Mouse (Mus musculus): ENCODE measurements at regions not wholly inside any gene's neighbourhood (a gene's known extent, or its start where the extent isn't known, plus 50 kb on each side); places are given as distances from the start of the nearest gene placed in this dataset.

DNA sequence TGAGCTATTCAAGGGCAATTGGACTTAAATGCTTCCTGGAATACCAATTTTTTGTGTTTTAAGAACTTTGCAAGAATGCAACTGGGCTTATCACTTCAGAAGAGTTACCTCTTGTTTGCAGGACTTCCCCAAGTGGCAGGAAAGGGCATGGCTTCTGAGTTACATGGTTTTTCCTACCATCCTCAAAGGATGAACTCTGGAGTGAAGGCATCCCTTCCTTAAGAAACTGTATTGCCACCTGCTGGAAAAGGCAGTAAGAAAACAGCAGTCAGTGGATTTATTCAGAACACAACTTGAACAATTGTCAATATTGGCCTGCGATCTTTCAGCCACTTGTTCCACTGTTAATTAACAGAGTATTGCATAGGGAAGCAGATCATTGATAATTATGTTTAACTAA, 232.2 kb upstream of the Sorcs1 start:
- no peak for TF ChIP-seq CTCF (IDR thresholded peaks at IDR 0.05; ENCODE audit: borderline replicate concordance, extremely low read depth, insufficient read depth, insufficient read length)
- no peak for TF ChIP-seq POLR2A (IDR thresholded peaks at IDR 0.05; ENCODE audit: borderline replicate concordance, extremely low read depth, insufficient read depth, insufficient read length, poor library complexity, severe bottlenecking)
